Mouse (Mus musculus): Measurements from ENCODE around the gene Tshz2. TPM values are rescaled to one million over a fixed set of nuclear protein-coding genes. Genes with fewer than 3 reads are reported as not detected.

The Tshz2 gene
- polyA plus RNA-seq, 1 experiment from 2014 or later, result 5.4 TPM

GRCm38 (mm10) chr2:170011858-170012257 is 379.0 kb downstream of the Tshz2 start:
- no peak overlapping the region for H3K4me3 ChIP-seq (ENCODE audit: low read depth, low read length)
- H3K9me3 ChIP-seq (ENCODE audit: control insufficient read depth, low read length), result no peaks in the 10 kb centered on the region
- no peaks in the 10 kb centered on the region for H3K36me3 ChIP-seq (ENCODE audit: control insufficient read depth, insufficient read depth, low read length)
- H3K4me2 ChIP-seq, result no peak overlapping the region
- H3K27me3 ChIP-seq (replicated peaks; ENCODE audit: control insufficient read depth, insufficient read depth, low read length), result no peaks in the 10 kb centered on the region
- H3K9ac ChIP-seq (ENCODE audit: low read depth, low read length), result no peak overlapping the region
- WGBS, result 77% methylated on average over 8 of the region's 8 CpGs
- DNase-seq (ENCODE audit: low spot score) (no peak), ATAC-seq (replicated peaks; ENCODE audit: low FRiP score) (no peak)
- no peaks in the 10 kb centered on the region for H3K4me1 ChIP-seq (replicated peaks; ENCODE audit: control insufficient read depth, insufficient read depth, low read length)
- H3K27ac ChIP-seq (ENCODE audit: low read depth, low read length), result no peak overlapping the region

- Histone ChIP-seq H3K4me3 (ENCODE audit: low read depth, low read length) (no peak overlapping the region), H3K4me1 (replicated peaks; ENCODE audit: control insufficient read depth, insufficient read depth, low read length) (no peaks in the 10 kb centered on the region), H3K36me3 (ENCODE audit: control insufficient read depth, insufficient read depth, low read length) (no peaks in the 10 kb centered on the region), H3K27me3 (replicated peaks; ENCODE audit: control insufficient read depth, insufficient read depth, low read length) (no peaks in the 10 kb centered on the region), H3K9me3 (ENCODE audit: control insufficient read depth, low read length) (no peaks in the 10 kb centered on the region), H3K9ac (ENCODE audit: low read depth, low read length) (no peak overlapping the region), H3K4me2 (no peak overlapping the region), H3K27ac (ENCODE audit: low read depth, low read length) (no peak overlapping the region)
- no peak for ATAC-seq (replicated peaks; ENCODE audit: low FRiP score)
- no peak for DNase-seq (ENCODE audit: low spot score)
- WGBS, result 66% methylated on average over 6 of the region's 6 CpGs
Measured at GRCm38 (mm10) chr2:170017302-170017701, 384.5 kb downstream of the Tshz2 start.

- H3K4me2 ChIP-seq, result no peak overlapping the region
- 86% methylated on average over 7 of the region's 7 CpGs for WGBS
- ATAC-seq (replicated peaks; ENCODE audit: low FRiP score) (no peak), DNase-seq (ENCODE audit: low spot score) (no peak)
- H3K4me3 ChIP-seq (ENCODE audit: low read depth, low read length), result no peak overlapping the region
- H3K27me3 ChIP-seq (replicated peaks; ENCODE audit: control insufficient read depth, insufficient read depth, low read length), result no peaks in the 10 kb centered on the region
- no peaks in the 10 kb centered on the region for H3K4me1 ChIP-seq (replicated peaks; ENCODE audit: control insufficient read depth, insufficient read depth, low read length)
- H3K9me3 ChIP-seq (ENCODE audit: control insufficient read depth, low read length), result no peaks in the 10 kb centered on the region
- H3K27ac ChIP-seq (ENCODE audit: low read depth, low read length), result no peak overlapping the region
- H3K36me3 ChIP-seq (ENCODE audit: control insufficient read depth, insufficient read depth, low read length), result no peaks in the 10 kb centered on the region
- no peak overlapping the region for H3K9ac ChIP-seq (ENCODE audit: low read depth, low read length)
Measured at GRCm38 (mm10) chr2:170017926-170018325, 385.1 kb downstream of the Tshz2 start.

- no peaks in the 10 kb centered on the region for H3K4me1 ChIP-seq (replicated peaks; ENCODE audit: control insufficient read depth, insufficient read depth, low read length)
- H3K4me3 ChIP-seq (ENCODE audit: low read depth, low read length), result no peak overlapping the region
- no peak overlapping the region for H3K27ac ChIP-seq (ENCODE audit: low read depth, low read length)
- no peak for ATAC-seq (replicated peaks; ENCODE audit: low FRiP score)
- no peak overlapping the region for H3K9ac ChIP-seq (ENCODE audit: low read depth, low read length)
- no peak for DNase-seq (ENCODE audit: low spot score)
- 80% methylated on average over 5 of the region's 5 CpGs for WGBS
- H3K36me3 ChIP-seq (ENCODE audit: control insufficient read depth, insufficient read depth, low read length), result no peaks in the 10 kb centered on the region
- H3K27me3 ChIP-seq (replicated peaks; ENCODE audit: control insufficient read depth, insufficient read depth, low read length), result no peaks in the 10 kb centered on the region
- H3K4me2 ChIP-seq, result no peak overlapping the region
- H3K9me3 ChIP-seq (ENCODE audit: control insufficient read depth, low read length), result peaks cover 2% of the 10 kb centered on the region; the same call in 1 of the 2 replicates
Measured at GRCm38 (mm10) chr2:170022953-170023352, 390.1 kb downstream of the Tshz2 start.

- no peaks in the 10 kb centered on the region for H3K36me3 ChIP-seq (ENCODE audit: control insufficient read depth, insufficient read depth, low read length)
- WGBS, result 77% methylated on average over 9 of the region's 9 CpGs
- H3K9ac ChIP-seq (ENCODE audit: low read depth, low read length), result no peak overlapping the region
- H3K27ac ChIP-seq (ENCODE audit: low read depth, low read length), result no peak overlapping the region
- H3K27me3 ChIP-seq (replicated peaks; ENCODE audit: control insufficient read depth, insufficient read depth, low read length), result no peaks in the 10 kb centered on the region
- peaks cover 2% of the 10 kb centered on the region; the same call in 1 of the 2 replicates for H3K9me3 ChIP-seq (ENCODE audit: control insufficient read depth, low read length)
- H3K4me1 ChIP-seq (replicated peaks; ENCODE audit: control insufficient read depth, insufficient read depth, low read length), result no peaks in the 10 kb centered on the region
- ATAC-seq (replicated peaks; ENCODE audit: low FRiP score) (no peak), DNase-seq (ENCODE audit: low spot score) (no peak)
- no peak overlapping the region for H3K4me2 ChIP-seq
- no peak overlapping the region for H3K4me3 ChIP-seq (ENCODE audit: low read depth, low read length)
Measured at GRCm38 (mm10) chr2:170023741-170024140, 390.9 kb downstream of the Tshz2 start.

- DNase-seq (ENCODE audit: low spot score), result no peak
- WGBS, result 75% methylated on average over 8 of the region's 8 CpGs
- no peak overlapping the region for H3K27ac ChIP-seq (ENCODE audit: low read depth, low read length)
Measured at GRCm38 (mm10) chr2:170024939-170025338, 392.1 kb downstream of the Tshz2 start.

GRCm38 (mm10) chr2:170025896-170026295 is 393.1 kb downstream of the Tshz2 start:
- H3K4me2 ChIP-seq, result no peak overlapping the region
- no peak for DNase-seq (ENCODE audit: low spot score)
- H3K9ac ChIP-seq (ENCODE audit: low read depth, low read length), result no peak overlapping the region
- H3K9me3 ChIP-seq (ENCODE audit: control insufficient read depth, low read length), result peaks cover 2% of the 10 kb centered on the region; the same call in 1 of the 2 replicates
- no peak overlapping the region for H3K27ac ChIP-seq (ENCODE audit: low read depth, low read length)
- 92% methylated on average over 6 of the region's 6 CpGs for WGBS
- H3K36me3 ChIP-seq (ENCODE audit: control insufficient read depth, insufficient read depth, low read length), result no peaks in the 10 kb centered on the region
- H3K27me3 ChIP-seq (replicated peaks; ENCODE audit: control insufficient read depth, insufficient read depth, low read length), result no peaks in the 10 kb centered on the region
- no peak overlapping the region for H3K4me3 ChIP-seq (ENCODE audit: low read depth, low read length)
- no peak for ATAC-seq (replicated peaks; ENCODE audit: low FRiP score)
- no peaks in the 10 kb centered on the region for H3K4me1 ChIP-seq (replicated peaks; ENCODE audit: control insufficient read depth, insufficient read depth, low read length)

More at GRCm38 (mm10) chr2:170024939-170025338, 392.1 kb downstream of the Tshz2 start:
- Histone ChIP-seq H3K9ac (ENCODE audit: low read depth, low read length) (no peak overlapping the region), H3K4me3 (ENCODE audit: low read depth, low read length) (no peak overlapping the region), H3K36me3 (ENCODE audit: control insufficient read depth, insufficient read depth, low read length) (no peaks in the 10 kb centered on the region), H3K4me1 (replicated peaks; ENCODE audit: control insufficient read depth, insufficient read depth, low read length) (no peaks in the 10 kb centered on the region), H3K4me2 (no peak overlapping the region), H3K27me3 (replicated peaks; ENCODE audit: control insufficient read depth, insufficient read depth, low read length) (no peaks in the 10 kb centered on the region), H3K9me3 (ENCODE audit: control insufficient read depth, low read length) (peaks cover 2% of the 10 kb centered on the region; the same call in 1 of the 2 replicates)
- ATAC-seq (replicated peaks; ENCODE audit: low FRiP score), result no peak

- no peak overlapping the region for H3K27ac ChIP-seq (ENCODE audit: low read depth, low read length)
- no peak overlapping the region for H3K4me3 ChIP-seq (ENCODE audit: low read depth, low read length)
- no peak for ATAC-seq (replicated peaks; ENCODE audit: low FRiP score)
Measured at GRCm38 (mm10) chr2:170027837-170028236, 395.0 kb downstream of the Tshz2 start.

GRCm38 (mm10) chr2:170028488-170029303 is 395.9 kb downstream of the Tshz2 start:
- WGBS, result 84% methylated on average over 21 of the region's 24 CpGs
- no peak overlapping the region for H3K9ac ChIP-seq (ENCODE audit: low read depth, low read length)
- no peak overlapping the region for H3K4me3 ChIP-seq (ENCODE audit: low read depth, low read length)
- no peak overlapping the region for H3K4me2 ChIP-seq
- DNase-seq (ENCODE audit: low spot score) (no peak), ATAC-seq (replicated peaks; ENCODE audit: low FRiP score) (no peak)
- H3K27ac ChIP-seq (ENCODE audit: low read depth, low read length), result no peak overlapping the region
- H3K27me3 ChIP-seq (replicated peaks; ENCODE audit: control insufficient read depth, insufficient read depth, low read length), result no peaks in the 10 kb centered on the region
- H3K4me1 ChIP-seq (replicated peaks; ENCODE audit: control insufficient read depth, insufficient read depth, low read length), result no peaks in the 10 kb centered on the region; the same call in 1 of the 2 replicates
- peaks cover 2% of the 10 kb centered on the region; the same call in 1 of the 2 replicates for H3K9me3 ChIP-seq (ENCODE audit: control insufficient read depth, low read length)
- no peaks in the 10 kb centered on the region for H3K36me3 ChIP-seq (ENCODE audit: control insufficient read depth, insufficient read depth, low read length)

More at GRCm38 (mm10) chr2:170027837-170028236, 395.0 kb downstream of the Tshz2 start:
- Histone ChIP-seq H3K36me3 (ENCODE audit: control insufficient read depth, insufficient read depth, low read length) (no peaks in the 10 kb centered on the region), H3K9ac (ENCODE audit: low read depth, low read length) (no peak overlapping the region), H3K9me3 (ENCODE audit: control insufficient read depth, low read length) (peaks cover 2% of the 10 kb centered on the region; the same call in 1 of the 2 replicates), H3K4me2 (no peak overlapping the region), H3K27me3 (replicated peaks; ENCODE audit: control insufficient read depth, insufficient read depth, low read length) (no peaks in the 10 kb centered on the region), H3K4me1 (replicated peaks; ENCODE audit: control insufficient read depth, insufficient read depth, low read length) (no peaks in the 10 kb centered on the region)
- DNase-seq (ENCODE audit: low spot score), result no peak
- WGBS, result 80% methylated on average over 7 of the region's 7 CpGs
